Mouse (Mus musculus): ENCODE measurements around the gene Trap1a. TPM values are rescaled to one million over a fixed set of nuclear protein-coding genes. Genes with fewer than 3 reads are reported as not detected.

The Trap1a gene
- polyA plus RNA-seq, 1 experiment from 2014 or later, result not detected

GRCm38 (mm10) chrX:139341185-139341584 is 7.7 kb downstream of the Trap1a start:
- Histone ChIP-seq H3K9ac (replicated peaks; ENCODE audit: low read depth, low read length) (no peak overlapping the region), H3K9me3 (ENCODE audit: control insufficient read depth, low read depth, low read length) (no peaks in the 10 kb centered on the region), H3K36me3 (ENCODE audit: control insufficient read depth, insufficient read depth, low read length) (no peaks in the 10 kb centered on the region), H3K4me2 (replicated peaks; ENCODE audit: low read depth, low read length) (no peak overlapping the region), H3K4me3 (ENCODE audit: low read depth, low read length) (no peak overlapping the region), H3K4me1 (ENCODE audit: control insufficient read depth, insufficient read depth, low read length) (no peaks in the 10 kb centered on the region), H3K27ac (ENCODE audit: low read length) (no peak overlapping the region), H3K27me3 (ENCODE audit: control insufficient read depth, insufficient read depth, low read length) (no peaks in the 10 kb centered on the region)
- 82% methylated on average over 2 of the region's 2 CpGs for WGBS
- ATAC-seq (ENCODE audit: insufficient number of reproducible peaks, insufficient read depth, low FRiP score, low read depth), result no peak

DNA sequence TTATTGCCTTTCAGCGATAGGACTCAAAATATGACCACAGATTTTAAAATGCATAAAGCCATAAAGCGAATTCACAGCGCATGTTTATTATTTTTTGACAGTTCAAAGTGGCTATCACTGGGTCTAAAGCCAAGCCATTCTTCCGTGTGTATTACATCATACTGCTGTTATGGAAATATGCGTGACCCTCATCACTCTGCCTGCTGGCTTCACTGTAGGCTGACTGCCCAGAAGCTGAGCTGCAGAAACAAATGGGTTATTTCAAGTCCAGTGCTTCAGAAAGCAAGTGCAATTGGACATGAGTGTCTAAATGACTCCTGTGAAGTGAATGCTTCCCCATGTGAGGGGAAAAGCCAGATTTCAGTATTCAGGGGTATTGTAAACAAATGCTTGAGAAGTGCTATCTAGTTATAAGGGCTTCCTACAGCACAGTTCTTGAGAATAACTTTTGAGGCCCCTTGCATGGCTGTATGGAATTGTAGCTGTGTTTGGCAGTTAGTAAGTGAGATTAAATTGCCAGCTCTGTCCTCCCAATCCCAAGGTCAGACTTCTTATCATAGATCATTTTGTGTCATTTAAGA is 18.8 kb downstream of the Trap1a start:
- H3K9ac ChIP-seq (replicated peaks; ENCODE audit: low read depth, low read length), result no peak overlapping the region
- no peaks in the 10 kb centered on the region for H3K9me3 ChIP-seq (ENCODE audit: control insufficient read depth, low read depth, low read length)
- H3K36me3 ChIP-seq (ENCODE audit: control insufficient read depth, insufficient read depth, low read length), result no peaks in the 10 kb centered on the region
- no peaks in the 10 kb centered on the region for H3K27me3 ChIP-seq (ENCODE audit: control insufficient read depth, insufficient read depth, low read length)
- no peak overlapping the region for H3K27ac ChIP-seq (ENCODE audit: low read length)
- H3K4me3 ChIP-seq (ENCODE audit: low read depth, low read length), result no peak overlapping the region
- 56% methylated on average over 5 of the region's 5 CpGs for WGBS
- H3K4me2 ChIP-seq (replicated peaks; ENCODE audit: low read depth, low read length), result no peak overlapping the region
- no peak for ATAC-seq (ENCODE audit: insufficient number of reproducible peaks, insufficient read depth, low FRiP score, low read depth)
- no peaks in the 10 kb centered on the region for H3K4me1 ChIP-seq (ENCODE audit: control insufficient read depth, insufficient read depth, low read length)

DNA sequence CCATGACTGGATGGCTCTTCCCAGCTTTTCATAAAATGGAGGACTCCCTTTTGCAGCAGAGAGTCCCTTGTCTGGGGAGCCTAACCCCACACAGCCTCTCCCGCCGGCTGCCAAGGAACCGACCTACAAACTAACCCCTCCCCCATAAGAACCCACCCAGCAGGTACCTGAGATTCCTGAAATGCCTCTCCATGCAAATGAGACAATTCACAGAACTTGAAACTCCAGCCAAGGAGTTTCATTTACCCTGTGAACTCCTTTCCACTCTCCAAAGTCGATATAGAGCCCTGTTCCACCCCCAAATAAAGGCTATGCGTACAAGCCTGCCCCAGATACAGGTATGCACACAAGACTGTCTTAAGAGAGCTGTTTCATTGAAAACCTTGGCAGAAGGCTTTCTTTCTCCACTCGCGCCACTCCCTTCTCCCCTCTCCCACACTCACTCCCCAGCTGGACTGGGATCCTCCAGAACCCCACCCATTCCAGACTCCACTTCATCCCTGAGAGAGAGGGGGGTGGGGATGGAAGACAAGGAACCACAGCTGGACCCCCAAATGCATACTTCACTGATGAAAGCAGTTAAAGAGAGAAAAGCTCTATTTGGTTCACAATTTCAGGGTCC is 24.3 kb downstream of the Trap1a start:
- no peaks in the 10 kb centered on the region for H3K4me1 ChIP-seq (ENCODE audit: control insufficient read depth, insufficient read depth, low read length)
- H3K9me3 ChIP-seq (ENCODE audit: control insufficient read depth, low read depth, low read length), result no peaks in the 10 kb centered on the region
- H3K4me2 ChIP-seq (replicated peaks; ENCODE audit: low read depth, low read length), result no peak overlapping the region
- WGBS, result 55% methylated on average over 7 of the region's 7 CpGs
- H3K27ac ChIP-seq (ENCODE audit: low read length), result no peak overlapping the region
- no peaks in the 10 kb centered on the region for H3K36me3 ChIP-seq (ENCODE audit: control insufficient read depth, insufficient read depth, low read length)
- no peak overlapping the region for H3K4me3 ChIP-seq (ENCODE audit: low read depth, low read length)
- no peak overlapping the region for H3K9ac ChIP-seq (replicated peaks; ENCODE audit: low read depth, low read length)
- ATAC-seq (ENCODE audit: insufficient number of reproducible peaks, insufficient read depth, low FRiP score, low read depth), result no peak
- no peaks in the 10 kb centered on the region for H3K27me3 ChIP-seq (ENCODE audit: control insufficient read depth, insufficient read depth, low read length)

DNA sequence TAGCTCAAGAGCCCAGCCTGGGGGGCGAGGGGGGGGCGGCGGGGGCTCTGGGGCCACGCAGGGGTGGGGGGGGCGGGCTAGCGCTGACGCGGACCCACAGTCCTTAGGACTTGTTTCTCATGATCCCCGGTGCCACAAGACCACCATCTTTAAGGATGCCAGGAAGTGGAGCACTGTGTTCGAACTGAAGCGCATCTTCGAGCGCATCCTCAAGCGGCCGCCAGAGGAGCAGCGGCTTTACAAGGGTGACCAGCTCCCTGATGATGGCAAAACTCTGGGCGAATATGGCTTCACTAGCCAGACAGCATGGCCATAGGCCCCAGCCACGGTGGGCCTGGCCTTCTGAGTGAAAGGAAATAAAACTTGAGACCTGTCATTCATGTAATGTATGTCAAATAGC is 24.9 kb downstream of the Trap1a start:
- Histone ChIP-seq H3K9ac (replicated peaks; ENCODE audit: low read depth, low read length) (no peak overlapping the region), H3K27me3 (ENCODE audit: control insufficient read depth, insufficient read depth, low read length) (no peaks in the 10 kb centered on the region), H3K9me3 (ENCODE audit: control insufficient read depth, low read depth, low read length) (no peaks in the 10 kb centered on the region), H3K4me3 (ENCODE audit: low read depth, low read length) (no peak overlapping the region), H3K4me2 (replicated peaks; ENCODE audit: low read depth, low read length) (no peak overlapping the region), H3K36me3 (ENCODE audit: control insufficient read depth, insufficient read depth, low read length) (no peaks in the 10 kb centered on the region), H3K27ac (ENCODE audit: low read length) (no peak overlapping the region), H3K4me1 (ENCODE audit: control insufficient read depth, insufficient read depth, low read length) (no peaks in the 10 kb centered on the region)
- 69% methylated on average over 18 of the region's 18 CpGs for WGBS
- ATAC-seq (ENCODE audit: insufficient number of reproducible peaks, insufficient read depth, low FRiP score, low read depth), result no peak

- no peaks in the 10 kb centered on the region for H3K9me3 ChIP-seq (ENCODE audit: control insufficient read depth, low read depth, low read length)
- H3K27ac ChIP-seq (ENCODE audit: low read length), result no peak overlapping the region
- no peak overlapping the region for H3K4me3 ChIP-seq (ENCODE audit: low read depth, low read length)
- 82% methylated on average over 3 of the region's 3 CpGs for WGBS
- H3K4me2 ChIP-seq (replicated peaks; ENCODE audit: low read depth, low read length), result no peak overlapping the region
- no peaks in the 10 kb centered on the region for H3K36me3 ChIP-seq (ENCODE audit: control insufficient read depth, insufficient read depth, low read length)
- no peaks in the 10 kb centered on the region for H3K4me1 ChIP-seq (ENCODE audit: control insufficient read depth, insufficient read depth, low read length)
- no peak for ATAC-seq (ENCODE audit: insufficient number of reproducible peaks, insufficient read depth, low FRiP score, low read depth)
- no peak overlapping the region for H3K9ac ChIP-seq (replicated peaks; ENCODE audit: low read depth, low read length)
- no peaks in the 10 kb centered on the region for H3K27me3 ChIP-seq (ENCODE audit: control insufficient read depth, insufficient read depth, low read length)
These were observed 33.5 kb downstream of the Trap1a start for GRCm38 (mm10) chrX:139366837-139367528.

- Histone ChIP-seq H3K36me3 (ENCODE audit: control insufficient read depth, insufficient read depth, low read length) (no peaks in the 10 kb centered on the region), H3K27ac (ENCODE audit: low read length) (no peak overlapping the region), H3K27me3 (ENCODE audit: control insufficient read depth, insufficient read depth, low read length) (no peaks in the 10 kb centered on the region), H3K9ac (replicated peaks; ENCODE audit: low read depth, low read length) (no peak overlapping the region), H3K9me3 (ENCODE audit: control insufficient read depth, low read depth, low read length) (no peaks in the 10 kb centered on the region), H3K4me2 (replicated peaks; ENCODE audit: low read depth, low read length) (no peak overlapping the region), H3K4me3 (ENCODE audit: low read depth, low read length) (no peak overlapping the region), H3K4me1 (ENCODE audit: control insufficient read depth, insufficient read depth, low read length) (no peaks in the 10 kb centered on the region)
- no peak for ATAC-seq (ENCODE audit: insufficient number of reproducible peaks, insufficient read depth, low FRiP score, low read depth)
These were observed 34.0 kb downstream of the Trap1a start for GRCm38 (mm10) chrX:139367529-139367908.

- WGBS, result 52% methylated on average over 4 of the region's 4 CpGs
- H3K9ac ChIP-seq (replicated peaks; ENCODE audit: low read depth, low read length), result no peak overlapping the region
- no peaks in the 10 kb centered on the region for H3K9me3 ChIP-seq (ENCODE audit: control insufficient read depth, low read depth, low read length)
- ATAC-seq (ENCODE audit: insufficient number of reproducible peaks, insufficient read depth, low FRiP score, low read depth), result no peak
- H3K4me2 ChIP-seq (replicated peaks; ENCODE audit: low read depth, low read length), result no peak overlapping the region
- H3K36me3 ChIP-seq (ENCODE audit: control insufficient read depth, insufficient read depth, low read length), result no peaks in the 10 kb centered on the region
- no peaks in the 10 kb centered on the region for H3K4me1 ChIP-seq (ENCODE audit: control insufficient read depth, insufficient read depth, low read length)
- no peak overlapping the region for H3K4me3 ChIP-seq (ENCODE audit: low read depth, low read length)
- H3K27ac ChIP-seq (ENCODE audit: low read length), result no peak overlapping the region
- no peaks in the 10 kb centered on the region for H3K27me3 ChIP-seq (ENCODE audit: control insufficient read depth, insufficient read depth, low read length)
These were observed 35.6 kb downstream of the Trap1a start for GRCm38 (mm10) chrX:139369122-139369521.

DNA sequence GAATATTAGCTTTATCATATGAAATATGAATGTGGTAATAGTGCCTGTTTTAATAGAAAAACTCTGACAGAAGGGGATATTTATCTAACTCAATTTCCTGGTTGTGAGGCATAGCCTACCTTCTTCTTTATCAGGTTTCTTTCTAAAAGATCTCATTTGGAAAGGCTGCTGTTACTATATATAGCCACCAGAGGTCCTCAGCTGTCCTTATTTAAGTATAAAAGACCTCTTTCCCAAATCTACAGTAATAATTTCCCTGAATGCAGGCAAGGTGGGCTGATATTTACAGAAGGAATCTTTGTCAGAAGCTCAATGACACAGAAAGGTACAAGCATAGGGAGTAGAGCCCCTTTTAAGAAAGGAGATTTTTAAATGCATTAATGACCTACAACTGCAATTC is 39.2 kb downstream of the Trap1a start:
- H3K9me3 ChIP-seq (ENCODE audit: control insufficient read depth, low read depth, low read length), result no peaks in the 10 kb centered on the region
- no peaks in the 10 kb centered on the region for H3K4me1 ChIP-seq (ENCODE audit: control insufficient read depth, insufficient read depth, low read length)
- no peak for ATAC-seq (ENCODE audit: insufficient number of reproducible peaks, insufficient read depth, low FRiP score, low read depth)
- H3K27me3 ChIP-seq (ENCODE audit: control insufficient read depth, insufficient read depth, low read length), result no peaks in the 10 kb centered on the region
- H3K36me3 ChIP-seq (ENCODE audit: control insufficient read depth, insufficient read depth, low read length), result no peaks in the 10 kb centered on the region
- H3K9ac ChIP-seq (replicated peaks; ENCODE audit: low read depth, low read length), result no peak overlapping the region
- H3K4me3 ChIP-seq (ENCODE audit: low read depth, low read length), result no peak overlapping the region
- no peak overlapping the region for H3K27ac ChIP-seq (ENCODE audit: low read length)
- H3K4me2 ChIP-seq (replicated peaks; ENCODE audit: low read depth, low read length), result no peak overlapping the region

Measured in stomach, embryonic 14.5 days (tissue).